Mouse (Mus musculus) forebrain, embryonic 12.5 days (tissue): Measurements from ENCODE around the gene Kndc1. TPM values are rescaled to one million over a fixed set of nuclear protein-coding genes. Genes with fewer than 3 reads are reported as not detected.
A peak's percentile ranks its signal among the peaks of the same experiment; 100 is the strongest.

ENCODE experiments used
- ATAC-seq: fragments of 200-750 bp; cut with Nextera tagmentation; 2 replicates; pipeline ENCODE4 v1.8.0; 2017; ENCODE audit warnings: moderate TSS enrichment; ENCODE audit not compliant: low FRiP score
- H3K27ac ChIP-seq: fragments of 300-500 bp; sonication (generic); 2 replicates; pipeline ENCODE4 v1.5.1; 2016; ENCODE audit warnings: mild to moderate bottlenecking
- H3K27me3 ChIP-seq: fragments of 300-500 bp; sonication (generic); 2 replicates; pipeline ENCODE4 v1.6.1; 2016; ENCODE audit warnings: mild to moderate bottlenecking
- H3K36me3 ChIP-seq: fragments of 300-500 bp; sonication (generic); replicated peaks from 2 replicates; pipeline ENCODE4 v1.6.1; 2016; ENCODE audit warnings: mild to moderate bottlenecking
- H3K4me1 ChIP-seq: fragments of 300-500 bp; sonication (generic); 2 replicates; pipeline ENCODE4 v1.6.1; 2016
- H3K4me2 ChIP-seq: fragments of 300-500 bp; sonication (generic); 2 replicates; pipeline ENCODE4 v1.6.1; 2016; ENCODE audit warnings: mild to moderate bottlenecking, moderate library complexity
- H3K4me3 ChIP-seq: fragments of 300-500 bp; sonication (generic); replicated peaks from 2 replicates; pipeline ENCODE4 v1.5.1; 2016; ENCODE audit warnings: mild to moderate bottlenecking
- H3K9ac ChIP-seq: fragments of 300-500 bp; sonication (generic); 2 replicates; pipeline ENCODE4 v1.6.1; 2016; ENCODE audit warnings: mild to moderate bottlenecking
- H3K9me3 ChIP-seq: fragments of 300-500 bp; sonication (generic); 2 replicates; pipeline ENCODE4 v1.6.1; 2016
- WGBS: fragments of 180-500 bp; shearing (Covaris S2); methylation state at CpG from one replicate; pipeline ENCODE4 v1.1.7; 2016; 5-methylcytosine and 5-hydroxymethylcytosine counted together
- microRNA counts: library from miRNA; unstranded; fragments of <30 nt; microRNA quantifications from one replicate; lab custom pipeline; 2017
- microRNA-seq: library from miRNA; unstranded; fragments of <30 nt; microRNA quantifications from one replicate; pipeline ENCODE4, GENCODE M21; 2017
- polyA plus RNA-seq: library from polyadenylated mRNA; unstranded; fragments of >200 nt; fragmentation: Nextera tagmentation; extraction: Ambion mirVana; gene quantifications from 2 replicates; pipeline ENCODE4 v1.2.1, GENCODE M21; 2016

The Kndc1 gene
- polyA plus RNA-seq, 1 experiment from 2014 or later: 1.3 TPM

- no peaks in the 10 kb centered on the region for H3K9me3 ChIP-seq
- peaks cover 10% of the 10 kb centered on the region for H3K4me1 ChIP-seq
- no peaks in the 10 kb centered on the region for H3K36me3 ChIP-seq
- no peak for ATAC-seq
- peaks cover 55% of the 10 kb centered on the region for H3K27me3 ChIP-seq
- H3K9ac ChIP-seq: no peak overlapping the region
- no peak overlapping the region for H3K27ac ChIP-seq
- no peak overlapping the region for H3K4me3 ChIP-seq
- WGBS: 54% methylated on average over 5 of the region's 5 CpGs
- H3K4me2 ChIP-seq: no peak overlapping the region
Measured at GRCm38 (mm10) chr7:139975471-139975870, 81.0 kb downstream of the Kndc1 start.

DNA sequence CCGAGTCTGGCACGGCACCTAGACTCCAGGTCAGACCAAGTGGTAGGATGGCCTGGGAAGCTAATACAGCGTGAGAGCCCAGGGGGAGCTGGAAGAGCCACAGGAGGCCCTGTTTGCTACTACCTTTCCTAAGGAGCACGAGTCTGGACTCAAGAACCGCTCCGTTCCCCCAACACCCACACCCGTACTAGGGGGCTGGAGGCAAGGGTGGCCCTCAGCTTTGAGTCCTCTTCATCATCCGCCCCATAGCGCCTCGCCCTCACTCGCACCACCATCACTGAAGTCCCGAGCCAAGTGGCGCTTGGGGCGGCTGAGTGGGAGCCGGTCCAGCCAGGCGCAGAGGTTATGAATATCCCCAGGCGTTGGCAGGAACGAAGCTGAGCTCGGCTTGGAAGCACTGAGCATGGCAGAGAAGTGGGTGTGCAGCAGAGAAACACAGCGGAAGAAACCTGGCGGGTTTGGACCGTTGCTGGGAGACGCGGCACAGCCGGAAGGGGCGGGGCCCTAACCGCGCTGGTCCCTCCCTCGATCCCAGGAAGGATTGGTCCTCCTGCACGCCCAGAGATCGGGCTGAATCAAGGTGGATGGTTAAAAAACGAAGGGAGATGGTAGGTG is 83.9 kb downstream of the Kndc1 start, which contains the start of gene 6430531B16Rik:
Gene 6430531B16Rik, minus strand, starts transcription at position 478 of the 615 bp plus-strand sequence.
- peak within 1 kb of the TSS; percentile 13; the same call in 1 of the 2 replicates for H3K27ac ChIP-seq
- ATAC-seq: peak; percentile 96
- WGBS: 2% methylated on average over 32 of the region's 32 CpGs

GRCm38 (mm10) chr7:139979011-139979719 is 84.7 kb downstream of the Kndc1 start:
- Histone ChIP-seq H3K36me3 (no peaks in the 10 kb centered on the region; the same call in 1 of the 2 replicates), H3K4me3 (peak overlapping the region; percentile 61), H3K9ac (peak overlapping the region; percentile 68; the same call in 1 of the 2 replicates), H3K4me2 (peak overlapping the region; percentile 92), H3K9me3 (no peaks in the 10 kb centered on the region), H3K4me1 (peaks cover 10% of the 10 kb centered on the region), H3K27me3 (peaks cover 40% of the 10 kb centered on the region), H3K27ac (no peak overlapping the region)
- 48% methylated on average over 13 of the region's 13 CpGs for WGBS
- peak; percentile 56 for ATAC-seq

More for the DNA sequence above, 83.9 kb downstream of the Kndc1 start, which contains the start of gene 6430531B16Rik:
- Histone ChIP-seq H3K9ac (peak within 1 kb of the TSS; percentile 68), H3K4me1 (peaks cover 10% of the 10 kb centered on the region), H3K4me3 (peak within 1 kb of the TSS; percentile 61), H3K27me3 (peaks cover 42% of the 10 kb centered on the region), H3K9me3 (no peaks in the 10 kb centered on the region), H3K4me2 (peak within 1 kb of the TSS; percentile 92), H3K36me3 (no peaks in the 10 kb centered on the region; the same call in 1 of the 2 replicates)

- peaks cover 32% of the 10 kb centered on the region for H3K27me3 ChIP-seq
- H3K9ac ChIP-seq: no peak overlapping the region
- no peak overlapping the region for H3K27ac ChIP-seq
- H3K36me3 ChIP-seq: peaks cover 4% of the 10 kb centered on the region
- no peak overlapping the region for H3K4me3 ChIP-seq
- no peak overlapping the region for H3K4me2 ChIP-seq
- no peaks in the 10 kb centered on the region for H3K9me3 ChIP-seq
- H3K4me1 ChIP-seq: peaks cover 10% of the 10 kb centered on the region
- no peak for ATAC-seq
- WGBS: 54% methylated on average over 3 of the region's 3 CpGs
Measured at GRCm38 (mm10) chr7:139980778-139981177, 86.3 kb downstream of the Kndc1 start.

DNA sequence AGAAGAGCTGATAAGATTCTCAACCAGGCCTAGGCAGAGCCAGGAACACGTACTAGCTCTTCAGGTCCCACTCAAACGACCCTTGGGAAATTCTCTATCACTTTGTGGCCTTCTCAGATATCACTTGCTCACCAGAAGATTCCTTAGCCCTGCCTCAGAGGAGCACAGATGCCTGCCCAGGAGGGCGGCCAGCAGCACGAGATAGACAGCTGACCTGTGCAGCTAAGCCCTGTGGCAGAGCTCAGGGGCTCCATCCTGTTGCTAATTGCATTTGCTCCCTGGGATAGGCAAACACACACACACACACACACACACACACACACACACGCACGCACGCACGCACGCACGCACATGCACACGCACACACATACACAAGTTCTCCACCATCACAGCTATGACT is 87.6 kb downstream of the Kndc1 start:
- Histone ChIP-seq H3K4me3 (no peak overlapping the region), H3K27ac (no peak overlapping the region), H3K4me2 (no peak overlapping the region), H3K9ac (no peak overlapping the region), H3K27me3 (peaks cover 21% of the 10 kb centered on the region), H3K9me3 (no peaks in the 10 kb centered on the region), H3K4me1 (peaks cover 10% of the 10 kb centered on the region), H3K36me3 (peaks cover 7% of the 10 kb centered on the region)
- WGBS: 86% methylated on average over 11 of the region's 11 CpGs
- no peak for ATAC-seq

- 97% methylated on average over 11 of the region's 11 CpGs for WGBS
- H3K4me3 ChIP-seq: no peak overlapping the region
- H3K27me3 ChIP-seq: peaks cover 7% of the 10 kb centered on the region; the same call in 1 of the 2 replicates
- ATAC-seq: no peak
- no peak overlapping the region for H3K9ac ChIP-seq
- no peak overlapping the region for H3K27ac ChIP-seq
- H3K4me2 ChIP-seq: no peak overlapping the region
- no peaks in the 10 kb centered on the region for H3K9me3 ChIP-seq
- peaks cover 7% of the 10 kb centered on the region for H3K36me3 ChIP-seq
- H3K4me1 ChIP-seq: no peaks in the 10 kb centered on the region
Measured at GRCm38 (mm10) chr7:139984505-139984904, 90.0 kb downstream of the Kndc1 start.

DNA sequence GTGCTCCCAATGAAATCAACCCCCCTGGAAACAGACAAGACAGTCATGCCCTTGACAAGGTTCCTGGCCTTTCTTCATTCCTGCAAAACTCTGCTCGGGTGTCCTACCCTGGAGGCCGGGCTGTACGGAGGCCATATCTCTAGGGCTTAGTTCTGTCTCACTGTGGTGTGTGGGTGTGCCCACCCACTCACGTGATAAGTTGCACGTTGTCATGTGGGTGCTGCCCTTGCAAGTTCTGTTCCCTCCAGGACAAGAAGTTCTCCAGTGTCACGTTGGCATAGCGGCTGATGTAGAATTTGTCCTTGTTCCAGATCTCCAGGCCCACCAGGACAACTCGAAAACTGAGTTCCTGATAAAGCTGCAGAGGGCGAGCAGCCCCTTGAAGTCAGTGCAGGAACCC is 93.8 kb downstream of the Kndc1 start:
- peaks cover 7% of the 10 kb centered on the region; the same call in 1 of the 2 replicates for H3K36me3 ChIP-seq
- 92% methylated on average over 9 of the region's 9 CpGs for WGBS
- no peak overlapping the region for H3K9ac ChIP-seq
- no peak overlapping the region for H3K27ac ChIP-seq
- no peak for ATAC-seq
- no peaks in the 10 kb centered on the region for H3K9me3 ChIP-seq
- H3K4me2 ChIP-seq: no peak overlapping the region
- H3K4me1 ChIP-seq: no peaks in the 10 kb centered on the region
- no peak overlapping the region for H3K4me3 ChIP-seq
- no peaks in the 10 kb centered on the region for H3K27me3 ChIP-seq

- no peak overlapping the region for H3K4me2 ChIP-seq
- no peaks in the 10 kb centered on the region for H3K4me1 ChIP-seq
- H3K4me3 ChIP-seq: no peak overlapping the region
- WGBS: 74% methylated on average over 8 of the region's 8 CpGs
- no peak for ATAC-seq
- H3K27me3 ChIP-seq: no peaks in the 10 kb centered on the region
- no peak overlapping the region for H3K27ac ChIP-seq
- H3K9ac ChIP-seq: no peak overlapping the region
- H3K36me3 ChIP-seq: peaks cover 12% of the 10 kb centered on the region
- no peaks in the 10 kb centered on the region for H3K9me3 ChIP-seq
Measured at GRCm38 (mm10) chr7:139990864-139991394, 96.4 kb downstream of the Kndc1 start.

MicroRNA genes within 50 kb of the gene (microRNA counts, 519-probe panel; counts per million panel counts)
- 1,624 counts per million, percentile 7 among the panel's probes with 10 or more counts for microRNA mmu-miR-202-3p (lab: Ali Mortazavi, UCI)
- microRNA mmu-miR-202-5p (lab: Ali Mortazavi, UCI): not detected

Small RNA genes lying within 50 kb of the gene (microRNA-seq; reads per million reads assigned to microRNA genes)
- not detected for gene Mir202
- gene Mir7062: not detected
- not detected for gene mmu-mir-7686

Other genes with a start within 250 kb of the Kndc1 start
- gene Cfap46, start 210.9 kb upstream of the Kndc1 start, polyA plus RNA-seq: 0.57 and 0.81 TPM in 2 replicates
- 5.8 and 7.6 TPM in 2 replicates for gene Adgra1, start 60.5 kb upstream of the Kndc1 start, polyA plus RNA-seq
- not detected in 2 replicates for gene Utf1, start 49.1 kb downstream of the Kndc1 start, polyA plus RNA-seq
- 0.64 and 0.74 TPM in 2 replicates for gene 6430531B16Rik, start 84.1 kb downstream of the Kndc1 start, polyA plus RNA-seq
- 3.2 and 3.6 TPM in 2 replicates for gene Adam8, start 97.9 kb downstream of the Kndc1 start, polyA plus RNA-seq
- gene Zfp511, start 141.7 kb downstream of the Kndc1 start, polyA plus RNA-seq: 47.2 and 56.2 TPM in 2 replicates
- 75.6 and 84.8 TPM in 2 replicates for gene Tubgcp2, start 142.0 kb downstream of the Kndc1 start, polyA plus RNA-seq
- gene Msx3, start 154.4 kb downstream of the Kndc1 start, polyA plus RNA-seq: 2.3 and 3.1 TPM in 2 replicates
- 21.5 and 22.3 TPM in 2 replicates for gene Caly, start 187.9 kb downstream of the Kndc1 start, polyA plus RNA-seq
- gene Prap1, start 198.7 kb downstream of the Kndc1 start, polyA plus RNA-seq: not detected in 2 replicates
- 17.4 and 17.9 TPM in 2 replicates for gene Fuom, start 207.7 kb downstream of the Kndc1 start, polyA plus RNA-seq
- 9.3 and 11.1 TPM in 2 replicates for gene Paox, start 221.1 kb downstream of the Kndc1 start, polyA plus RNA-seq
- 136 and 137 TPM in 2 replicates for gene Echs1, start 221.8 kb downstream of the Kndc1 start, polyA plus RNA-seq
- gene Mtg1, start 242.9 kb downstream of the Kndc1 start, polyA plus RNA-seq: 28.2 and 28.9 TPM in 2 replicates